In genomic region chr1:165631136-165631535, GRCm38 (mm10) we compare ENCODE assay signal across 15 mouse cellular contexts. TPM values are rescaled to one million over a fixed set of nuclear protein-coding genes. Genes with fewer than 3 reads are reported as not detected.
DNase-seq lines count a peak whose midpoint lies in the region; ATAC-seq and TF ChIP-seq lines count a peak whose summit lies in the region.
"Had no signal": no experiment of that assay in that cellular context is flagged by ENCODE, and none has a peak within 500 bp of the region (broad histone marks: within the 10 kb centered on the region; RNA-seq: fewer than 3 reads in every experiment).

No protein-coding gene starts in this region.

- peak; percentile 45 for ATAC-seq in cerebellum, adult (ENCODE audit: insufficient number of reproducible peaks, low FRiP score, low TSS enrichment)
- ATAC-seq in kidney, postnatal 0 days (replicated peaks; ENCODE audit: low FRiP score, low read depth), result no peak
- ATAC-seq: Patski had no signal

- no peaks in the 10 kb centered on the region for H3K27me3 ChIP-seq in kidney, postnatal 0 days (ENCODE audit: insufficient read depth, low read length)
- H3K27me3 ChIP-seq: heart, embryonic 13.5 days; limb, embryonic 12.5 days; neural tube, embryonic 12.5 days; Patski had no signal

- no peak overlapping the region for H3K9ac ChIP-seq in kidney, postnatal 0 days (ENCODE audit: low read depth, low read length)
- H3K9ac ChIP-seq: heart, embryonic 13.5 days; limb, embryonic 12.5 days; neural tube, embryonic 12.5 days had no signal

- H3K4me2 ChIP-seq in kidney, postnatal 0 days (ENCODE audit: low read length), result no peak overlapping the region
- H3K4me2 ChIP-seq: neural tube, embryonic 12.5 days had no signal

- peaks cover 34% of the 10 kb centered on the region for H3K4me1 ChIP-seq in kidney, postnatal 0 days (replicated peaks; ENCODE audit: insufficient read depth, low read length)

- H3K9me3 ChIP-seq in kidney, postnatal 0 days (replicated peaks; ENCODE audit: low read length), result no peaks in the 10 kb centered on the region
- H3K9me3 ChIP-seq: heart, embryonic 13.5 days; limb, embryonic 12.5 days; neural tube, embryonic 12.5 days had no signal

- no peak overlapping the region for H3K4me3 ChIP-seq in kidney, postnatal 0 days (replicated peaks; ENCODE audit: low read depth, low read length)
- H3K4me3 ChIP-seq: erythroblast, embryonic 14.5 days; heart, embryonic 13.5 days; limb, embryonic 12.5 days; neural tube, embryonic 12.5 days had no signal

- DNase-seq in cerebellum, postnatal 4 days (ENCODE audit: low spot score in 2 of 2), result no peak
- DNase-seq in kidney, postnatal 0 days (ENCODE audit: low spot score), result no peak
- no peak for DNase-seq in kidney, adult 9 months
- DNase-seq in 416B (ENCODE audit: low read depth), result peak; percentile 25
- DNase-seq in cerebellum, postnatal 14 days, result peak; percentile 77 to 81
- DNase-seq in thymus, postnatal 36 days, result no peak
- DNase-seq in gastrocnemius, postnatal 14 days, result no peak
- DNase-seq: gastrocnemius, postnatal 36 days; midbrain, embryonic 14.5 days had no signal

- WGBS in kidney, postnatal 0 days, result 68% methylated on average over 8 of the region's 8 CpGs

- intact Hi-C loops in gastrocnemius, postnatal 14 days (cut with DNase I; ENCODE audit: low total_unique reads), result no loop called here

- no peaks in the 10 kb centered on the region for H3K36me3 ChIP-seq in kidney, postnatal 0 days (ENCODE audit: insufficient read depth, low read length)
- H3K36me3 ChIP-seq: neural tube, embryonic 12.5 days had no signal

- 0 out of 2 replicates have a peak, but pooled peaks have one; percentile 27 for TF ChIP-seq CTCF in kidney, postnatal 0 days (IDR thresholded peaks at IDR 0.05; ENCODE audit: low read depth)

- no peak overlapping the region for H3K27ac ChIP-seq in kidney, postnatal 0 days
- H3K27ac ChIP-seq: heart, embryonic 13.5 days; limb, embryonic 12.5 days; neural tube, embryonic 12.5 days had no signal

RNA-seq across cellular contexts. Expression of gene Mpzl1, which starts 3.2 kb away (rescaled TPM):
- 186 and 191 TPM in 2 replicates for polyA plus RNA-seq in kidney, postnatal 0 days (2015; fragmentation: Nextera tagmentation; extraction: Ambion mirVana)
- total RNA-seq in gastrocnemius, postnatal 14 days (2021), result 10 to 100 TPM; 23.8 to 25.6 TPM

Comparison
In these comparisons a context has a peak if more than half of its experiments do, and no peak if none do; other contexts are left out.
1. DNase-seq: peak in 416B (single experiment) and cerebellum, postnatal 14 days (2 of 2); none in cerebellum, postnatal 4 days (0 of 2), kidney, postnatal 0 days (single experiment), kidney, adult 9 months (single experiment), thymus, postnatal 36 days (0 of 2) and gastrocnemius, postnatal 14 days (single experiment).